Mouse (Mus musculus) cerebellum, adult 18-20 months (tissue): ENCODE results near the gene Ice1.
A peak's percentile ranks its signal among the peaks of the same experiment; 100 is the strongest.

ENCODE experiments used
- DNase-seq, 2 experiments: peaks; one replicate each; pipeline ENCODE4 v3.0.0; 2021

Gene Ice1

DNA sequence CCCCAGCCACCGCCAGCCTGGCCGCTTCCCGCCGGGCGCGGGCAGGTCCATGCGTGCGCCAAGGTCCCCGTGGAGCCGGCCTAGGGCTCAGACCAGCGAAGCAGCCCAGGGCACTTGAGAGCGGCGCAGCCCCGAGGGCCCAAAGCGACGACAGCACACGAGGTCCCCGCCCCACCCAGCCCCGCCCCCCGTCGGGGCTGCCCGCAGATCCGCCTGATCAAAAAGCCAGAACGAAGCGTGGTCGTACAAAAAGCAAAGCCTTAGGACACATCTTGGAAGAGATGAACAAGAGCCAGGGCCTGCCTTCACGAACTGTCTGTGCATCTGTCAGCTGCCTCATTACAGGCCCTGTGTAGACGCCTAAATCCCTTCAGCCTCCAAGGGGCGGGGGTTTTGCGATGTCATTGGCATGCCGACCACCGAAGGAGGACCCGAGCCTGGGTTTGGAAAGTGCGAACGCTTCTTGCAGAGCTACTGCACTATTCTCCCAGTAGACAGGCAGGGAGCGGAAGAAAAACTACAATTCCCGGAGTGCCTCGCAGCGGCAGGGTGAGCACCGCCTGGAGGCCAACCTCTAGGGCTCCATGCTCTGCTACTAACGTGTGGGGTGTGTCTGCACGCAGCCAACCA is 343 bp upstream of the Ice1 start:
- peak; percentile 89 to 92 for DNase-seq

DNA sequence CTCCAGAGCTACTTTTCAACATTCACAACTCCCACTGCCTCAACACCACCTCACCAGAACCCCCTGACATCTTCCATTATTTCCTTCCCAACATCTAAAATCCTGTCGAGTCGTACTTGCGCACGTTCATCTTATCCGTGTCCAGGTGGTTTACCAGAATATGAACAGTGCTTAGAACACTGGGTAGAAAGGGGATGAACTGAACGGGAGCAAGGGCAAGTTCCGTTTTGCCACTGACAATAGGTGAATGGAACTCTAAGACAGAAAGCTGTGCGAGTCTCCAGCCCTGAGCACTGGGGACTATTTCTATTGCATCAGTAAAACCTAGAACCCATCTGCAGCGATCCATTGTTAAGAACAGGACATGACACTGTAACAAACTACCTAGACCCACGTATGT is 728 bp downstream of the Ice1 start:
- no peak for DNase-seq

DNA sequence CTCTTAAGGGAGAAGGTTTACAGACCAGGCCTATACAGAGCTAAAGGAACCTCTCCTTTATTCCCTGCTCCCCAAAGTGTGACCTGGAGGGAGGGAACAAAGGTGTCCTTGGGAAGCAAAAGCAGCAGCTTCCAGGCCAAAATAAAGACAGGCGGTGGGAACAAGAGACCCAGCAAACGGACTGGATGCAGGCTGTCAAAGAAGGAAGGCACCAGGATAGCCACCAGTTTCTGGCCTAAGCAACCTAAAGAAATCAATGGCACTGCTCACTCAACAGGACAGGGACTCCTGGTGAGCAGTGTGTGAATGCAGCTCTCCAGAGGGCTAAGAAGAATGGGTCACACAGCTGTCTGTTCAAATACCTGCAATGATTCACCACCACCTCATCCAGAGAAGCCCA is 1.8 kb downstream of the Ice1 start:
- DNase-seq = no peak

DNA sequence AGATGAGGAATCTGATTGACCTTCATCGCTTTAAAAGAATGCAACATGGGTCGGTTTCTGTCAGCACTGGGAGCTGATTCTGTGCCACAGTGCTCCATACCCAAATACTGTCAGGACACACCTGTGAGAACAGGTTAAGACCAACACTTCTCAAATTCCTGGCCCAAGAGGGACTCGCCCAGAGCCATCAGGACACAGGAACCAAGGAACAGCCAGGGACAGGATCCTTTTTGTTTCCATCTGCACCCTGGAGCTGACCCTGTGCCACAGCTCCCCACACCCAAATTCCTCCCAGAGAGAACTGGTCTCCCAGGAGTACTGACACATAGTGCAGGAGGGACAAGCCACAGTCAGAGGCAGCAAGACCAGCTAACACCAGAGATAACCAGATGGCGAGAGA is 11.0 kb downstream of the Ice1 start:
- DNase-seq = no peak

DNA sequence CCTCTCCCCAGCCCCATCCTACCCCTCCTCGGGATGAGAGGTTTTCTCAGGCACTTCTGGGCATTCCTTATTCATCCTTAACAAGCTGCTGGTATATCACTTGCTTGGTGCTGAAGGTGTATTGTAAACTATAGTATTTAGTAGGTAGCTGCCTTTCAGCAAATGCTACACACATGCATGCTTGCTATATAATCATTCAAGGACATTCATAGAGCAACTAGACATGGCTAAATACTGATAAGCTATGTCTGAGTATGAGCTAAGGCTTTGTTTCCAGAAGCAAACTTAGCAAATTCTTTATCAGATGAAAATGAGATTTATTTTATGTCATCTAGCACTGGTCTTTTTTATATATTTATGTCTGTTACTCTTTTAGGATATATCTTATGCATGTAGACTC is 11.8 kb downstream of the Ice1 start:
- DNase-seq = no peak

DNA sequence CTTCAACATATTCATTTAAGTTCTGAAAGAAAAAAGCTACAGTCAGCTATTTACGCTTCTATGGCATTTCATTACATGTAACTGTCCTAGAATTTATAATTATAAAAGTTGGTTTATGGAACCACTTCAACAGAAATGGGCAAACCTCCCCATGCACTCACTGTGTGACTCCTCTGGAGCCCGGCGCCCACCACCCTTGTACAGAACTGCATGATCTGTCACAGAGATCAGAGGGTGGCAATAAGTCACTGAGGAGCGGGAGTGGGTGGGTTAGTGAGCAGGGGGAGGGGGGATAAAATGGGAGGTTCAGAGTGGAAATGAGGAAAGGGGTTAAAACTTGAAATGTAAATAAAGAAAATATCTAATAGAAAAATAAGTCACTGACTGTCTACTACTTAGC is 13.0 kb downstream of the Ice1 start:
- no peak for DNase-seq

DNA sequence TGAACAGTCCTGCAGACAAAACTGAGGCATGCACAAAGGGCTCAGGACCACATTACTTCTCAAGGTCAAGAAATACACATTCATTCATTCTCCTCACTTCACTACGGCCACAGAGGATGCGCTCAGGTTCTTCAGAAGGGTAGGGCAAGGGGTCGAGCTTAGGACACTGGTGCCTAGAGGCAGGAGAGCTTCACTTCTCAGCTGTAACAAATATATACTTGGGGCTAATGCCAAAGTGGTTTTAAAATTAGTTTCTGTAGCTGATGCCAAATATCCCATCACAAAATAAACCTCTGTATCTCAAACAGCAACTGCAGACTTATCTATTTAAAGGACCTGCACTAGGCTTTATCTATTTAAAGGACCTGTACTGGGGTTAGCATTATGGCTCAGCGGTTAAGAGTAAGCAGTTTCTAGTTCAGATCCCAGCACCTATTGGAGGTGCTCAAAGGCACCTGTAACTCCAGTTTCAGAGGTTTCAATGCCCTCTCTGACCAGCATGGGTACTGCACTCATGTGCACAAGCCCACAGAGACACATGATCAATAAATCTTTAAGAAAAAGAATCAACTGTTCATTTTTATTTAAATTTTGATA is 14.9 kb downstream of the Ice1 start:
- no peak for DNase-seq

DNA sequence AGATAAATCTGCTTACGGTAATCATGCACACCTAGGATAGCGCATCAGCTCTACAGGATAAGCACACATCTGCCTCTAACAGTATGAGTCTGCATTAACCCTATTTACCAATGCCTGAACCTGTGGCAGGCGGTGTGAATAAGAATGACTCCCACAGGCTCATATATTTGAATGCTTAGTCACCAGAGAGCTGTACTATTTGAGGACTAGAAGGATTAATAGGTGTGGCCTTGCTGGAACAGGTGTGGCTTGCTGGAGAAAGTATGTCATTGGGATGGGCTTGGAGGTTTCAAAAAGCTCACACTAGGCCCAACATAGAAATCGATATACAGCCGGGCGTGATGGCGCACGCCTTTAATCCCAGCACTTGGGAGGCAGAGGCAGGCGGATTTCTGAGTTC is 15.9 kb downstream of the Ice1 start:
- DNase-seq = no peak

DNA sequence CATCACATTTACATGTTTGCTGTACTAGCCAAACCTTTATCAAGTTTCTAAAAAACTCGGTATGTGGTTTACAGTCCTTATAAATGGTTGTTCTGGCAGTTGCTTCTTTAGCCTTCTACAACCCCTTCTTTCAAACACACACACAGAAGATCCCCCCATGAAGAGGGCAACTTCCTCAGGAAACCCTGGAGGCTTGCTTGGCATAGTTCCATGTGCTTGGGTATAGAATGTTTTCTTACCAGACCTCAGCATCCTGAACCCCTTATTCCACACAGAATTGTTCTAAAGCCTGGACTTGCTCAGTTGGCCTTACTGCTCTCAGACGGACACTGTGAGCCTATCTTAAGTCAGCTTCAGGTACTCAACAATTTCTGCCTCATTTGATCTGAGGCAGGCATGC is 24.6 kb downstream of the Ice1 start:
- DNase-seq = no peak

DNA sequence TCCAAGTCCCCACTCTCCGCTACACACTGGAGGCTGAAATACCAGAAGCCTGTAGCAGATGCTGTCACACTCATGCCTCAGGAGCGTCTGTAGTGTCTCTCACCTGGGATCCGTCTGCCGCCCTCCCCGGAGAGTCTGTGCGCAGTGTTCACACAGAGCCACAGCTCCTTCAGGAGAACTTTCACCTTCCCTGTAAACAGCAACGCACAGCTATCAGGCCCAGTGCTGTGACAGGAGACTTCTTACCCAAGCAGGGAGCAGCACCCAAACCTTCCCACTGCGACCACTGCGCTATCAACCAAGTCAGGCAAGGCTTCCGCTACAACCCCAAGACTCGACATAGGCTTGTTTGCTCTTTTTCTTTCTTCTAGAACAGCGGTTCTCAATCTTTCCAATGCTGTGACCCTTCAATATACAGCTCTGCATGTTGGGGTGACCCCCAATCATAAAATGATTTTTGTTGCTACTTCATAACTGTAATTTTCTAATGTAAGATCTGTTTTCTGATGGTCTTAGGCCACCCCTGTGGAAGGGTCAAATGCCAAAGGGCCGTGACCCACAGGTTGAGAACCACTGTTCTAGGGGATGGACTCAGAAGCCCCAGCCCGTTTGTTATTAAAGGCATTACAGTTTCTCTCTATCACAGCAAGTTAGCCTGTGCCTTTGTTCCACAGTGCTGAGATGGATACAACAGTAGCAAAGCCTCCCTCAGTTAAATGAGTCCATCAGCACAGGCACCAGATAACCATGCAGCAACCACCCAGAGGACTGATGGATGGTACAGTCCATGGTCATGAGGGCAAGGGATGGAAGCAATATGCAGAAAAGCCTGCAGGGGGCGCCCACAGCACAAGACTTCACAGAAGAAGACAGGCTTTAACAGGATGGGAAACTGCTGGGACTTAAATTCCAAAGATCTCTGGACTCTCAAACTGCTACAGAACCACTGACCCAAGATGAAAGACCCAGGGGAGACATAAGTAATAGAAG is 26.7 kb downstream of the Ice1 start:
- DNase-seq = peak; percentile 66 to 73

DNA sequence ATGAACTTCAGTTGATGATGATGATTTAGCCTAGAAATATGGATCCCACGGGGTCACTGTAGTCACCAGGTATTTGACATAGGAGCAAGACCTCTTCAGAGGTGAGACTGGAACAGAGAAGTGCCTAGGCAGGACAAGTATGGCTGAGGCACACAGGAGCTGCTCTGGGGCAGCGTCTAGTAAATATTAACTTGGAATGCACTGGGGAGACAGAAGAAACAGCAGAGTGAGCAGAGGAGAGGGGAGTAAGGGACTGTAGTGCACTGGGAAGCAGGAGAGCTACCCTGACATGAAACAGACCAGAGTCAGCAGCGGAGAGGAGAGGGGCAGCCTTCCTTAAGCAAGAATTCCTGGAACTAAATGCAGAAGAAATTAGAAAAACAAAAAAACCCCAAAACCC is 27.8 kb downstream of the Ice1 start:
- no peak for DNase-seq

DNA sequence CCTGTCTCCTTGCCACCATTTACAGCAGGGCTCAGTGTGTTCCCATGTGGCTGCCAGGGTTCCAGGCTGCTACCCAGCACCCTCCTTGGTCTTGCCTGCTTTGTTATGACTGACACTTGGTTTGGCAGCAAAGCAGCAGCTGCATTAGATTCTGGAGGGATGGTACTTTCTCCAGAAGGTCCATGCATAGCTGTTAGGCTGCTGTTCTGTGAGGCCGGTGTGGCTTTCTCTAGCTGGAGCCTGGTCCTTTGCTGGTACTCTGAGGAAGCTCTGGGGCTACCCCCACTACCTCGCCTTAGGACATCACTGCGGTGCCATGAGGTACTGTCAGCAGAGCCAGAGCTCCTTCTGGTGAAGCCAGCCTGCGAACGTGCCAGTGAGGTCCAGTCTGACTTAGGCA is 32.1 kb downstream of the Ice1 start:
- no peak for DNase-seq

DNA sequence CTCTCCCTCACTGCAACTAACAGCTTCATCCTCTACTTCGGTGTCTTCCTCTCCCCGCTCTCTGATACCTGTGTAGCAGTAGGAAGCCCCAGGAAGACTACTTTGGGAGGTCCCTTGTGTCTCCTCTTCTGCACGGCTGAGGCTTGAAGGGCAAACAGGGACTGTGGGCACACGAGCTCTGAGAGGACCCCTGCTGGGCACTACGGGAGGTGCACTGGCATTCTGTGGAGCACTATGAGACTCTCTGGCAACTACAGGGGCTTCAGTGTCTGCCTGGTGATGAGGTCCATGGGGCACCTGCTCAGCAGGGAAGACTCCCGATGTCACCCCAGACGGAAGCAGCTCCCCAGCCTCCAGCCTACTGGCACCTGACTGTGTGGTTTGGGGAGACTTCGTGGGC is 32.7 kb downstream of the Ice1 start:
- DNase-seq = no peak

DNA sequence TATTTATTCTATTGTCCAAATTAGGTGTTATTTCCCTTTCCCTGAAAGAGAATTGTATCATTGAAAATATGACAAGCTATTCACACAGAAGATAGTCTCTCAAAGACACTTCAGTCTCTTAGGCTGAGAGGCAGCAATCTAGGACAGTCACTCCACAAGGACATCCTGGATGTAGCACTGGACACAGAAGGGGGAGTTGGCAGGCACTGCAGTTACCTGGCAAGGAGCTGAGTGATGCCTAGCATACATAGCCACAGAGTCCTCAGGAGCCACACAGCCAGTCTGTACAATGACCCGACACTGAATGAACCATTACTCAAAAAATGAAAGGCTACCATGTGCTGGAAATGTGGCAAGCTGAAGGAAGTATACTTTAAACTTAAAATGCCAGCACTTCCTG is 35.9 kb downstream of the Ice1 start:
- peak; percentile 38 to 54 for DNase-seq

DNA sequence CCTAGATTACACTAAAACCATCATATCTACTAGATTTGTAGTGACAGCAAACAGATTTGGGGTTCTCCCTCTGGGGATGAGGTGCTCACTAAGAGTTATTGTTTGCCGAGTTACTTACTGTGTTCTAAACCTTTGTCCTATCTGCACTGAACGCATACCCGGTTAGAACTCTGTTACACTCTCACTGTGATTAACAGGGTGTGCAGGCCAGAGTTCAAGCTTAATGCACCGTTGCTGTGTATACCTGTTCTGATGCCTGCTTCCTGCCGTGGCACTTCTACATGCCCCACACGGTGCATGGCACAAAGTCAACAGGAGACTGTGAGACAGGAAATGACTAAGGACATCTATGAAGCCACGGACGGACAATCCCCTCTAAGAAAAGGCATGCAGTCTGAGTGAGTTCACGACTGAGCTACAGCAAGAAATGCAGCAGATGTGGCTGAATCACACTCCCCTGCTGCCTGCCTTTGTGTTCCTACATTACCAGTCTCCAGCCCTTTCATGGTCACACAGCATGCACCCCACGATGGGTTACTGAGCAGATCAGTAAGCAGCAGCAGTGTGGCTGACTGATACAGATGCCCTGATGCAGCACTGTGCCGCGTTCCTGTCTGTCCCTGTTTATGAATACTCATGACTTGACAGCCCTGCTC is 37.3 kb downstream of the Ice1 start:
- no peak for DNase-seq

DNA sequence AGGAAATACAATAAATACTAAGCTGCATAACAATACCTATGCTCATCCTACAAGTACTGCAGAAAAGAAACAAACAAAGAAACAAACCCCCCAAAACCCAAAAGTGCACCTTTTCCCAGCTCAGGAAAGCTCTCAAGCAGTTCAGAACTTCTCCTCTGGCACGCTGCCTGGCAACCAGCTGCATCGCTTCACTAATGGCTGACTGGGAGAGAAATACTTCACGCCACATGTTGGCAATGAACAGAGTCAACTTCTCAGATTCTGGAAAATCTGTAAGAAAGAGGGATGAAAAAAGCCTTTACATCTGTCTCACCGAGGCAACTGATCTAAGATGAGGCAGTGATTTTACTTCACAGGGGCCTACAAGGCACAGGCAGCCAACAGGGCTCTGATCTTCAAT is 38.5 kb downstream of the Ice1 start:
- DNase-seq = no peak

DNA sequence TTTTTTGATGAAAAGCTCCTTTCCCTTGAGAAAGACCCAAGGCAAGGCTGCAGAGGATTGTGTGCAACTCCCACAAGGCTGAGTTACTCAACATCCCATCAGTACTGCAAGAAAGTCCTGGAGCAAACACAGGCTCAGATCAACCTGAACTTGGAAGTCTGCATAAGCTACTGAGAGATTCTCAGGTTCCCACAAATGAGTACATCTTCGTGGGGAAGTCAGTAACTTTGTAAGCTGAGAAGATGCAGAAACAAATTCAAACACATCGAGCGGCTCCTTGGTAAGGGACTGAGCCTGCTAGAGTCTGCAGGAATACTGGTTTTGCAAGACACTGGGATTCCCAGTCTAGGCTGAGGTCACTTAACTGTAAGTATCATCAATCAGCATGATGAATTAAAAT is 40.5 kb downstream of the Ice1 start:
- no peak for DNase-seq

DNA sequence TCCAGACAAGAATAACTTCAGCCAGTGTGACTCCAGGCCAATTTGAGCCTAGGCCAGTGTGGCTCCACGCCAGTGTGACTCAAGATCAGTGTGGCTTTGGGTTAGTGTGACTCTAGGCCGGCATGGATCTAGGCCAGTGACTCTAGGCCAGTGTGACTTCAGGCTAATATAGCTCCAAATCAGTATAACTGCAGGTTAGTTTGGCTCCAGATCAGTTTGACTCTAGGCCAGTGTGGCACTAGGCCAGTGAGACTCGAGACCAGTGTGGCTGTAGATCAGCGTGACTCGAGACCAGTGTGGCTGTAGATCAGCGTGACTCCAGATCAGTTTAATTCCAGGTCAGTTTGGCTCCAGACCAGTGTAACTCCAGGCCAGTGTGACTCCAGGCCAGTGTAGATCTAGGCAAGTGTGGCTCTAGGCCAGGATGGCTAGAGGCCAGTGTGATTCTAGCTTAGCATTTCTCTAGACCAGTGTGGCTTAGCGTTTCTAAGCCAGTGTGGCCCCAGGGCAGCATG is 47.1 kb downstream of the Ice1 start:
- DNase-seq = peak; percentile 78 to 80

DNA sequence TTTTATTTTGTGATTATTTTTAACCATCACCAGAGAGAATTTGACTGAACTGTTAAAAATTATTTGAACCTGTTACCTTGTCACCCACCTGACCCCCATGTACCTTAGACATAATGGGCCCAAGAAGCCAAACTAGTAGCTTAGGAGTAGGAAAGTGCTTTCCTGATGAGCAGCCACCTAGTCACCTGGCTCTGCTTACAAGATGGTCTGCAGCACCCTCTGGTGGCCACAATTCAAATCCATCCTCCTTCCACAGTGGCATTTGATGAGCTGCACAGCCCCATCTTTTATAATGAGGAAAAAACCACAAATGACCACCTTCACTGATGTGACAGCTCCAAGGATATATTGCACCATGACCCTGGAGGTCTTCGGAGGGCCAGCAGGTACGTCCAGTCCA is 50.5 kb downstream of the Ice1 start:
- peak; percentile 63 to 68 for DNase-seq

DNA sequence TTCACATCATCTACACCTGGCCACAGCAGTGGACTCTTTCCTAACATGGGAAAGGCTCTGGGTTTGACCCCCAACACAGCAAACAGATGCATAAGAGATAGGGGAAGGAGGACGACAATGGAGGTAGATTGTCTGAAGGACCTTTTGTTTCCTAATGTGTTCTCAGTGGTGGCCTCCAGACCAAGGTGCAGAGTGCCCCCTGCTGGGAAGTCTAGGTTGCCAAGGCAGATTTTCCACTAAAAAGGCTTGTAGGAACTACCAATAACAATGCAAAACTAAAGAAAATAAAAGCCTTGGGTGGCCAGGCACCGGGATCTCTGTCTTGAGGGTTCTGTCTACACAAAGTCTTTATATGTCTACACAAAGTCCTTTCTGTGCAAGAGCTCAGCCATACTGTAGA is 54.9 kb downstream of the Ice1 start:
- DNase-seq = peak; percentile 29 to 46

DNA sequence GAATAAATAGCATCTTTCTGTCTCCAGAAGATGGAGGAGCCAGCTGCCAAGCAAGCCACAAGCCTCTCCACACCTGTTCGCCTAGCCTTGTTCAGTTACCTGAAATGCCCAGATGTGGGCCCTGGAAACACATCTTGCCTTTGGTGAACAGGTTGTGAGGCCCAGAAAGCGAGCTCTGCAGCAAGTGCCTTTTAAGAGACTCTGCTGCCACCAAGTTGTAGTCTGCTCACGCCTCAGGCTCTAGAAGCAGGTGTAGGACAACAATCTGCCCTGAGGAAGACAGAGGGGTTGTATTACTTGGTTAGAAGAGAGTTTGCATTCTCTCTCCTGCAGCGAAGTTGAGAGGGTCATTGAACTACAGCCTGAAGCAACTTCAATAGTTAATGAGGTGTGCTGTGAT is 55.9 kb downstream of the Ice1 start:
- no peak for DNase-seq

DNA sequence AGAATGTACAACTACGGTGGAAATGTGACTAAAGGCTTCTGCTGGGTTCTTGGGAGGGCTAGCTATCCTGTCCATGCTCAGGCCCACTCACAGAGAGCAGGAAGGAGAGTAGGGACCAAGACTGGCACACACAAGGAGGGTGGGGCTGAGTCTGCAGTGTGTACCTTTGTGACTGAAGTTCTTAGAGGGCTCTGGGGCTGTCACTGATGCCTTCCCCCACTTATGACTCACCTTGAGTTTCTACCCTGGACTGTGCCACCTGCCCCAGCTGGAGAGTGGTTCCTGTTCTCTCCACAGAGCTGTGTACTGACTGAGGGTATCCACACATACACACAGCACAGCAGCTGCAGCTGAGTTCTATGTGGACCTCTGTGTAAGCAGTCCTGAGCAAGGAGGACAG is 63.2 kb downstream of the Ice1 start:
- DNase-seq = no peak

DNA sequence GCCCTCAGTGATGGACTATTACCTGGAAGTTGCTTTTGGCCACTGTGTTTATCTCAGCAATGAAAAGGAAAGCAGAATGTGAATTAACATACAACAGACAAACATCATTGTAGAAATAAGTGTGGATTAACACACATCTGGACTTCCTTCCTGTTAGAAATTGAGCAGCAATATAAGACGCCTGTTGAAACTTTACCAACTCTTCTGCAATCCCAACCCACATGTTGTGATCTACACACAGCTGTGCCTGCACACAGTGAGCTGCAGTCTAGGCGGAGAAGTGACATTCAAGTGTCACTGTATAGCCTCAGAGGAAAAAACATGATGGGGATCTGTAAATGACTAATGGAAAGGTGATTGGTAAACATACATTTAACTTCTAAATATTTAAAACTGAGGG is 69.5 kb downstream of the Ice1 start:
- DNase-seq = no peak
